Mouse (Mus musculus) liver, postnatal 0 days (tissue): ENCODE data around the gene Dtd1.

ENCODE experiments used
- CTCF ChIP-seq: sonication (generic); IDR thresholded peaks from 2 replicates; pipeline ENCODE4 v1.5.1; 2016; ENCODE audit warnings: antibody characterized with exemption, low read depth
- EP300 ChIP-seq: IDR thresholded peaks from 2 replicates; pipeline ENCODE4 v1.6.1; 2016; ENCODE audit warnings: antibody characterized with exemption, low read depth, mild to moderate bottlenecking

DNA sequence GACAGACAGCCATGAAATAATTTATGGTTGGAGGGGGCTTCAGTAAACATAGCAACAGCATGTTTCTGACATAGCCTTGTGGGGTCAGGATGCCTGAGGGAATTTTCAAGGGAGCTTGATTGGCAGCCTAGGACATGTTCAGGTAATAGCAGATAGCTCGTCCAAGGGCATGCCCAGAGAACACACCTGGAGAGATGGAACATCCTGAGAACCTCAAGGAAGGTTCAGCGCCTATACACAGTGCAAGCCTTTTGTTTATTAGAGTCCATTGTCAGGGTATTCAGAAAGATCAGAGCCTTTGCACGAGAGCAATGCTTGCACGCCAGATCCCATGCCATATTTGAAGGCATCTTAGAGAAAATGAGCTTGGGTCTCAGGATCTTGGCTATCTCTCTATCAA, 175.9 kb downstream of the Dtd1 start:
- TF ChIP-seq CTCF = no peak
- TF ChIP-seq EP300 = no peak
